Mouse (Mus musculus): ENCODE measurements at regions not wholly inside any gene's neighbourhood (a gene's known extent, or its start where the extent isn't known, plus 50 kb on each side); places are given as distances from the start of the nearest gene placed in this dataset.

- no peak for DNase-seq
Measured at GRCm38 (mm10) chr3:136993473-136993872, 323.5 kb downstream of the Ppp3ca start.

GRCm38 (mm10) chr3:136994361-136995083, 324.6 kb downstream of the Ppp3ca start:
- no peak for DNase-seq

- no peak for DNase-seq
Measured at GRCm38 (mm10) chr3:136995611-136996335, 325.8 kb downstream of the Ppp3ca start.

- DNase-seq, result no peak
Measured at GRCm38 (mm10) chr3:136996381-136996895, 326.5 kb downstream of the Ppp3ca start.

GRCm38 (mm10) chr3:137011551-137011950, 329.3 kb upstream of the Emcn start:
- no peak for DNase-seq

- peak; percentile 24 to 30 for DNase-seq
Measured at GRCm38 (mm10) chr3:137014686-137015085, 326.2 kb upstream of the Emcn start.

GRCm38 (mm10) chr3:137015199-137015598, 325.7 kb upstream of the Emcn start:
- no peak for DNase-seq

- DNase-seq, result no peak
Measured at GRCm38 (mm10) chr3:137019971-137020634, 320.8 kb upstream of the Emcn start.

- no peak for DNase-seq
Measured at GRCm38 (mm10) chr3:137029546-137029945, 311.3 kb upstream of the Emcn start.

- DNase-seq, result no peak
Measured at GRCm38 (mm10) chr3:137032802-137033201, 308.1 kb upstream of the Emcn start.

GRCm38 (mm10) chr3:137039638-137040037, 301.2 kb upstream of the Emcn start:
- no peak for DNase-seq

- no peak for DNase-seq
Measured at GRCm38 (mm10) chr3:137056544-137057224, 284.2 kb upstream of the Emcn start.

GRCm38 (mm10) chr3:137057225-137057910, 283.5 kb upstream of the Emcn start:
- DNase-seq, result peak; percentile 1 to 3

GRCm38 (mm10) chr3:137057911-137058260, 283.0 kb upstream of the Emcn start:
- no peak for DNase-seq

GRCm38 (mm10) chr3:137062067-137062466, 278.8 kb upstream of the Emcn start:
- DNase-seq, result no peak

GRCm38 (mm10) chr3:137067336-137067735, 273.5 kb upstream of the Emcn start:
- no peak for DNase-seq

- no peak for DNase-seq
Measured at GRCm38 (mm10) chr3:137069334-137069733, 271.5 kb upstream of the Emcn start.

GRCm38 (mm10) chr3:137077718-137078599, 262.9 kb upstream of the Emcn start:
- DNase-seq, result no peak

- DNase-seq, result no peak
Measured at GRCm38 (mm10) chr3:137078600-137078975, 262.3 kb upstream of the Emcn start.

- DNase-seq, result no peak
Measured at GRCm38 (mm10) chr3:137086896-137087295, 254.0 kb upstream of the Emcn start.
